Mouse (Mus musculus) forebrain, embryonic 15.5 days (tissue): Measurements from ENCODE around the gene Tpsg1. TPM values are rescaled to one million over a fixed set of nuclear protein-coding genes. Genes with fewer than 3 reads are reported as not detected.
A peak's percentile ranks its signal among the peaks of the same experiment; 100 is the strongest.

Experiments
- ATAC-seq: fragments of 200-750 bp; cut with Nextera tagmentation; replicated peaks from 2 replicates; pipeline ENCODE4 v1.8.0; 2017; ENCODE audit warnings: mild to moderate bottlenecking, moderate TSS enrichment, moderate library complexity
- H3K27ac ChIP-seq: fragments of 300-500 bp; sonication (generic); replicated peaks from 2 replicates; pipeline ENCODE4 v1.5.1; 2015; ENCODE audit warnings: mild to moderate bottlenecking, inconsistent platforms
- H3K27me3 ChIP-seq: fragments of 300-500 bp; sonication (generic); 2 replicates; pipeline ENCODE4 v1.6.1; 2015; ENCODE audit warnings: inconsistent platforms
- H3K36me3 ChIP-seq: fragments of 300-500 bp; sonication (generic); 2 replicates; pipeline ENCODE4 v1.6.1; 2015; ENCODE audit warnings: mild to moderate bottlenecking, inconsistent platforms
- H3K4me1 ChIP-seq: fragments of 300-500 bp; sonication (generic); 2 replicates; pipeline ENCODE4 v1.6.1; 2015; ENCODE audit warnings: inconsistent platforms
- H3K4me2 ChIP-seq: fragments of 300-500 bp; sonication (generic); replicated peaks from 2 replicates; pipeline ENCODE4 v1.6.1; 2015; ENCODE audit warnings: mild to moderate bottlenecking, inconsistent platforms
- H3K4me3 ChIP-seq: fragments of 300-500 bp; sonication (generic); 2 replicates; pipeline ENCODE4 v1.5.1; 2015; ENCODE audit warnings: mild to moderate bottlenecking, inconsistent platforms
- H3K9ac ChIP-seq: fragments of 300-500 bp; sonication (generic); replicated peaks from 2 replicates; pipeline ENCODE4 v1.6.1; 2015; ENCODE audit warnings: mild to moderate bottlenecking, inconsistent platforms
- H3K9me3 ChIP-seq: fragments of 300-500 bp; sonication (generic); 2 replicates; pipeline ENCODE4 v1.6.1; 2016; ENCODE audit warnings: inconsistent platforms
- WGBS: fragments of 180-500 bp; shearing (Covaris S2); methylation state at CpG from one replicate; pipeline ENCODE4 v1.1.7; 2015; ENCODE audit warnings: mixed read lengths; 5-methylcytosine and 5-hydroxymethylcytosine counted together
- polyA plus RNA-seq: library from polyadenylated mRNA; unstranded; fragments of >200 nt; fragmentation: Nextera tagmentation; extraction: Ambion mirVana; gene quantifications from 2 replicates; pipeline ENCODE4 v1.2.1, GENCODE M21; 2015

Gene Tpsg1
- polyA plus RNA-seq, 1 experiment from 2014 or later = 0.94 TPM

DNA sequence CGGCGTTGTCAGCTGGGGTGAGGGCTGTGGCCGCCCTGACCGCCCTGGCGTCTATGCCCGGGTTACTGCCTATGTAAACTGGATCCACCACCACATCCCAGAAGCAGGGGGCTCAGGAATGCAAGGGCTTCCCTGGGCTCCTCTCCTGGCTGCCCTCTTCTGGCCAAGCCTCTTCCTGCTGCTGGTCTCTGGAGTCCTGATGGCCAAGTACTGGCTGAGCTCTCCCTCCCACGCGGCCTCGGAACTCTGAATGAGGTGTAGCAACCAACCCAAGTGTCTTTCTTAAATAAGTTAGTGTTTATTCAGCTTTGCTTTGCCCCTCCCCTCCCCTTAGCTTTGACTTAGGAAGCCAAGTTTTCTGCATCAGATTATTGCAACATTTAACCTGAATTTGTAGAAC is 4.9 kb downstream of the Tpsg1 start:
- Histone ChIP-seq H3K4me2 (no peak overlapping the region), H3K9me3 (no peaks in the 10 kb centered on the region), H3K4me3 (no peak overlapping the region), H3K4me1 (no peaks in the 10 kb centered on the region), H3K9ac (no peak overlapping the region), H3K27ac (no peak overlapping the region), H3K36me3 (peaks cover 11% of the 10 kb centered on the region; the same call in 1 of the 2 replicates), H3K27me3 (0 out of 2 replicates have a peak, but pooled peaks cover 3% of the 10 kb centered on the region)
- WGBS = 57% methylated on average over 9 of the region's 9 CpGs
- ATAC-seq = no peak

DNA sequence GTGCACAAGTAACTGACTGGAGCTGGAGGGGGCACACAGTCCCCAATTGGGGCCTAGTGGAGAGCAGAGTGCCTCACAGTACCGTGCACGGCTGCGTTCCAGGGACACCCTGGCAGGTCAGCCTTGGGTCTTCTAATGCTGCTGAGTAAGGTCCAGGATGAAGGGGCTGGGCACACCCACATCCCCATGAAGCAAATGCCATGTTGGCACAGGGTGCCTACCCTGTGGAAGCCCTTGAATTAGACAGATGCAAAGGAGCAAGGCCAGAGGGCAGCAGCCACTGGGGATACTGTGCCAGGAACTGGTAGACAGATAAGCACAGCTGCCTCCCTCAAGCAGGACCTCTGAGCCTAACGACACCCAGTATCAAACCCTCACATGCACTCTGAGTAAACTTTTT is 25.5 kb downstream of the Tpsg1 start:
- no peaks in the 10 kb centered on the region for H3K9me3 ChIP-seq
- H3K4me3 ChIP-seq = no peak overlapping the region
- H3K27ac ChIP-seq = no peak overlapping the region
- no peak overlapping the region for H3K4me2 ChIP-seq
- 80% methylated on average over 4 of the region's 4 CpGs for WGBS
- ATAC-seq = no peak
- peaks cover 10% of the 10 kb centered on the region; the same call in 1 of the 2 replicates for H3K36me3 ChIP-seq
- peaks cover 9% of the 10 kb centered on the region; the same call in 1 of the 2 replicates for H3K27me3 ChIP-seq
- H3K4me1 ChIP-seq = peaks cover 12% of the 10 kb centered on the region
- no peak overlapping the region for H3K9ac ChIP-seq

DNA sequence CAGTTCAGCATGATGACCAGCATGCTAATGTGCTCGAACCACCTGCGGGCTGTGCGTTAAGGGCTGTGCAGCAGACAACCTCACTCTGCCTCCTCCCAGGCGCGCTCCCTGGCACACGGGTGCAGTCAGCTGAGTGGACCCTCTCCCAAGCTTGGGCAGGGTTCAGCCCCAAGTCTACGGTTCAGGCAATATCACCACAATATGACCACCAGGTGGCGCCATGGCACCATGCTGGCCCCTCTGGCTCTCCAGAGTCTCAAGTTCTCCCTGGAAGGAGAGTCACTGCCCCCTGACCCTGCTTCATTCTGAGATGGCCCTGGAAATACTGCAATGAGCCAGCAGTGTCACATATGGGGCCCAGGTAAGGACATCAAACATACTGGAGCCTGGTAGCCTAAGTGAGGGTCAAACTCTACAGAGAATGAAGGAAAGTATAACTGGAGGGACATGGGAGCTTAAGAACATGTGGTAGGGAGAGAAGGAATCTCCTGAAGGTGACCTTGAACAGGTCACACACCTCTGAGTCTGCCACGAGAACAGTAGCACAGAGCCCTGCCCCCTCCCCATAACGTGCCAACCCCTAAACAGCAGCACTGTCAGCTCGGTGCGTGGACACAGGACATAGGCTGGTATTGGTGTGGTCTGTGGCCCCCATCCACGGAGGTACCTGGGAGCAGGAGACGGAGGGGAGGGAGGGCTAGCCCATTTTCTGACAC is 28.9 kb downstream of the Tpsg1 start:
- Histone ChIP-seq H3K4me1 (peaks cover 12% of the 10 kb centered on the region), H3K4me2 (no peak overlapping the region), H3K9me3 (no peaks in the 10 kb centered on the region), H3K27me3 (peaks cover 44% of the 10 kb centered on the region), H3K4me3 (no peak overlapping the region), H3K9ac (no peak overlapping the region), H3K27ac (no peak overlapping the region), H3K36me3 (no peaks in the 10 kb centered on the region)
- WGBS = 23% methylated on average over 14 of the region's 14 CpGs
- peak; percentile 66 for ATAC-seq

DNA sequence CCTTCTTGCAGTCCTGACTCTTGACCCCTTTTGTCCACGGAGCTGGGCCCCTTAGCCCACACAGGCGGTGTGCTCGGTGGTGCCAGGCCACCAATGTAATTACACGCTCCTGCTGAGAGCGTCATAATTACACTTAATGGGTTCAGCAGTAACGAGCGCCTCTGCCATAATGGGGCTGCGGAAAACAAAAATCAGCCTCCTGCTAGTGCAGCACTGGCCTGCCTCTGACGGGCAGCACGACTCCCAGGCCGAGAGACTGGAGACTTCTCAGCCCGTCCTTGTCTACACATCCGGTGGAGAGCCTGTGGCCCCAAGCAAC is 29.4 kb downstream of the Tpsg1 start:
- peaks cover 12% of the 10 kb centered on the region for H3K4me1 ChIP-seq
- ATAC-seq = peak; percentile 49
- H3K36me3 ChIP-seq = no peaks in the 10 kb centered on the region
- 7% methylated on average over 13 of the region's 13 CpGs for WGBS
- H3K27me3 ChIP-seq = peaks cover 49% of the 10 kb centered on the region
- 0 out of 2 replicates have a peak overlapping the region, but pooled peaks have one; percentile 27 for H3K27ac ChIP-seq
- H3K4me2 ChIP-seq = no peak overlapping the region
- no peak overlapping the region for H3K9ac ChIP-seq
- no peak overlapping the region for H3K4me3 ChIP-seq
- H3K9me3 ChIP-seq = no peaks in the 10 kb centered on the region

DNA sequence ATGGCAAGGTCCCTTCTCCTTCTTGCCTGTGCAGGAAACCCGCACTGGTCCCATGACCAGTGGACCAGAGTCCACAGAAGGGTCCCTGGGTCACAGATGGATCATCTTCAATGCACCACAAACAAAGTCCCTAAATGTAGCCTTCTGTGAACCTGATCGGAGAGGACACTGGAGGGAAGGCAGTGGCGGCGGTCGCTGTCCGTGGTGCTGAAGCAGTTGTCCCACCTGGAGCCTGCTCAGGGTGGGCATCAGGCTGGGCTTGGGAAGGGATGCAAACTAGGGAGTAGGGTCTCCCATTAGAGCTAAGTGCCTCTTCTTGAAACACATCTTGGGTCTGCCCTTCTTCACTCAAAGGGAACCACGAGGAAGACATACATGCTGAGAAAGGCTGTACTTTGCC is 31.4 kb downstream of the Tpsg1 start:
- H3K4me2 ChIP-seq = no peak overlapping the region
- H3K4me3 ChIP-seq = no peak overlapping the region
- 12% methylated on average over 7 of the region's 7 CpGs for WGBS
- H3K9ac ChIP-seq = no peak overlapping the region
- peaks cover 62% of the 10 kb centered on the region for H3K27me3 ChIP-seq
- H3K36me3 ChIP-seq = no peaks in the 10 kb centered on the region
- no peak for ATAC-seq
- no peaks in the 10 kb centered on the region for H3K9me3 ChIP-seq
- no peak overlapping the region for H3K27ac ChIP-seq
- peaks cover 29% of the 10 kb centered on the region for H3K4me1 ChIP-seq

DNA sequence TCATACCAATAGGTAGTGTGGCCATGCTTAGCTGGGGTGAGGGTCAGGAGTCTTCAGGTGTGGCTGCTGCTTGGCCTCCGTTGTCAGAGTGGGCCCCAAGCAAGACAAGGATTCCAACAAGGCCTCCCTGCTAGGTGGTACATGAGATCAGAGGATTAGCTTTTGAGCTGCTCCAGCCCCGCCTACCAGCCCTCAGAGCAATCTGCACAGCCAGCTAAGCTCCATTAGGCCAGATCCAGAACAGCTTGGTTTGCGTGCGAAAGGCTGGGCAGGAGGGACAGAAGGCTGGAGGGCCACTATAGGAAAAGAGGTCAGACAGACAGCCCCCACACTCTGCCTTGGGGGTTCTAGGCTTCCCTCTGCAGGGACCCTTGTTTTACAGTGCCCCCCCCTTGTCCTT is 32.4 kb downstream of the Tpsg1 start:
- H3K4me2 ChIP-seq = no peak overlapping the region
- WGBS = 8% methylated on average over 4 of the region's 4 CpGs
- peaks cover 62% of the 10 kb centered on the region for H3K27me3 ChIP-seq
- H3K27ac ChIP-seq = no peak overlapping the region
- H3K4me1 ChIP-seq = peaks cover 39% of the 10 kb centered on the region
- no peaks in the 10 kb centered on the region for H3K36me3 ChIP-seq
- no peak overlapping the region for H3K4me3 ChIP-seq
- H3K9ac ChIP-seq = no peak overlapping the region
- ATAC-seq = no peak
- no peaks in the 10 kb centered on the region for H3K9me3 ChIP-seq

DNA sequence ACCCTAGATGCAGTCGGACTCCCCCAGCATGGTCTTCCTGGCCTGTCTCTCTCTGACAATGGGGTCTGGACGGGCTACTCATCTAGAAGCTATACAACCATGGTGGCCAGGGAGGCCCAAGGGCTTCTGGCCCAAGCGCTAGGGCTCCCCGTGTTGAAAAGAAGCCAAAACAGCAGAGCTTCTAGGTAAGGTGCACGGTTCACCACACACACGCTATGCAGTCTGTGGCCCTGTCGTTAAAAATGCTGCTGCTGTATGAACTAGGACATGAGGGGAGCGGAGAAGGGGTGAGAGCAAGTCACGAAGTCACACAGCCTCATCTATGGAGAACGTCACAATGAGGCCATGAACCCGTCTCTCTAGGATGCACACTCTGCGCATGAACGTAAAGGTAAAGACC is 33.2 kb downstream of the Tpsg1 start:
- H3K27me3 ChIP-seq = peaks cover 62% of the 10 kb centered on the region
- no peak overlapping the region for H3K4me2 ChIP-seq
- no peak overlapping the region for H3K27ac ChIP-seq
- 68% methylated on average over 13 of the region's 13 CpGs for WGBS
- H3K9ac ChIP-seq = no peak overlapping the region
- ATAC-seq = no peak
- peaks cover 46% of the 10 kb centered on the region for H3K4me1 ChIP-seq
- H3K9me3 ChIP-seq = no peaks in the 10 kb centered on the region
- H3K36me3 ChIP-seq = no peaks in the 10 kb centered on the region
- H3K4me3 ChIP-seq = no peak overlapping the region

DNA sequence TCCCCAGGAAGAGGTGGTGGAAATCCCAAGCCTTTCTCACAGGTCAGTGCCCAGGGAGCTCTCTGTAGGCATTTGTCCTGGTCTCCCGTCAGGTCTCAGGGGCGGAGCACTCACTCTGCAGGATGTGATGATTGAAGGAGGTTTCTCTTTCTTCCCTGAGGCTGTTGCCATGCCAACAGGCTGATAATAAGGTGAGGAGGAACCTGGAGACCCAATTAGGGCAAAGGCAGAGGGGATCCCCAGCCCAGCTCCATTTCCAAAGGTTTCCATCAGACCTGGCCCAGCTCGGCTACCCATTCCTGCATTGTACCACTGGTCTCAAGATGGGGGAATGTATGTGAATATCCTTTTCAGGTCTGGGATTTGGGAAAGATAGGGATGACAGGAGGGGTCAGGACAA is 35.1 kb downstream of the Tpsg1 start:
- H3K4me2 ChIP-seq = no peak overlapping the region
- H3K9ac ChIP-seq = no peak overlapping the region

DNA sequence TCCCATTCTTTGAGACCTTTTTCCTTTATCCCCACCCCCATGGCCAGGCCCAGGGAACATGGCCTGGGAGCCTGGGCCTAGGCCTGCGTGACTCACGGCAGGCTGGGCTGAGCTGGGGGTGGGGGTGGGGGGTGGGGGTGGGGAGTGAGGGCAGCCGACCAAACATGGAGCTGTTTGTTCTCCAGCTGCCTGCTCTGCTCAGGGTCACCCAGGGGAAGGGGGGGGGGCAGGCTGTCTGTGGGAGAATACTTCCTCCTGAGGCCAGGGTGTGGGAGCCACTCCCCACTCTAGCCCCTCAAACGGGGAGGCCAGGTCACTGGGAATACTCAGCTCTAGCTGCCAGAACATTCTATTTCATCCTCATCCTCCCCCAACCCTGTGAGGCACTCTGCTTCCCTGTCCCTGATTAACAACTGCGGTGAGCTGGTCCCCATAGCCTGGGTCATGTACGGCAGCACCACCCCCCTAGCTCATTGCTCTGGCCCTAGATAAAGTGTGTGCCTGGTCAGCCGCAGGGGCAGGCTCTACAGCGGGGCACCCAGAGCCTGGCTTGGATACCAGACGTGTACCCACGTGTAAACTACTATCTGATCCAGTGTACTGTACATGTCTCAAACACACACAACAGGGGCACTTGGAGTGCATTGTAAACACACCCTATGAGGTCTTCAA is 36.3 kb downstream of the Tpsg1 start:
- Histone ChIP-seq H3K4me2 (no peak overlapping the region; the same call in 1 of the 2 replicates), H3K4me3 (no peak overlapping the region), H3K9me3 (no peaks in the 10 kb centered on the region), H3K36me3 (no peaks in the 10 kb centered on the region), H3K27me3 (peaks cover 48% of the 10 kb centered on the region), H3K9ac (0 out of 2 replicates have a peak overlapping the region, but pooled peaks have one; percentile 16), H3K4me1 (peaks cover 60% of the 10 kb centered on the region), H3K27ac (peak overlapping the region; percentile 38)
- ATAC-seq = peak; percentile 34
- WGBS = 2% methylated on average over 9 of the region's 10 CpGs

More for the DNA sequence above, 35.1 kb downstream of the Tpsg1 start:
- H3K36me3 ChIP-seq = no peaks in the 10 kb centered on the region
- no peak for ATAC-seq
- H3K27ac ChIP-seq = no peak overlapping the region
- peaks cover 49% of the 10 kb centered on the region for H3K4me1 ChIP-seq
- H3K4me3 ChIP-seq = no peak overlapping the region
- peaks cover 58% of the 10 kb centered on the region for H3K27me3 ChIP-seq
- no peaks in the 10 kb centered on the region for H3K9me3 ChIP-seq
- WGBS = 23% methylated on average over 3 of the region's 3 CpGs

DNA sequence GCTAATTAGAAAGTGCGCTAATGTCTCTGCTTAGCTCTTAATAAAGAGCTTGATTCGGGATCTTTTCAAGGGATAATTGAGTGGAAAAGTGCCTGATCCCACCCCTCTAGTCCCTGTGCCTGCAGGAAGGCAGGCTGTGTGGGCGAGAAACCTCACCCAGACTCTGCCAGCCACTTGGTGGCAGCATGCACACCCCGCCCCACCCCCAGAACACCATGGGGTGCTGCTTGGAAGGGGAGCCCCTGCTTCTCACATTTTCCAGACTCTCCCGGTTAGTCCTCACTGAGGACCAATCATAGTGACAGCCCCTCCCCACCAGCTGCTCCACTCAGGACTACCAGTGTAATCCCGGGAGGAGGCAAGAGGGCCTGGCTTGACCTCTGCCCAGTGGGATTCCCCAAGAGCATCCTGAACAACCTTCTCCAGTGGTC is 37.0 kb downstream of the Tpsg1 start:
- Histone ChIP-seq H3K4me2 (0 out of 2 replicates have a peak overlapping the region, but pooled peaks have one; percentile 13), H3K27me3 (peaks cover 42% of the 10 kb centered on the region), H3K4me1 (peaks cover 67% of the 10 kb centered on the region), H3K9me3 (no peaks in the 10 kb centered on the region), H3K9ac (0 out of 2 replicates have a peak overlapping the region, but pooled peaks have one; percentile 16), H3K27ac (peak overlapping the region; percentile 38), H3K36me3 (no peaks in the 10 kb centered on the region), H3K4me3 (no peak overlapping the region)
- ATAC-seq = peak; percentile 46
- 1% methylated on average over 6 of the region's 6 CpGs for WGBS

DNA sequence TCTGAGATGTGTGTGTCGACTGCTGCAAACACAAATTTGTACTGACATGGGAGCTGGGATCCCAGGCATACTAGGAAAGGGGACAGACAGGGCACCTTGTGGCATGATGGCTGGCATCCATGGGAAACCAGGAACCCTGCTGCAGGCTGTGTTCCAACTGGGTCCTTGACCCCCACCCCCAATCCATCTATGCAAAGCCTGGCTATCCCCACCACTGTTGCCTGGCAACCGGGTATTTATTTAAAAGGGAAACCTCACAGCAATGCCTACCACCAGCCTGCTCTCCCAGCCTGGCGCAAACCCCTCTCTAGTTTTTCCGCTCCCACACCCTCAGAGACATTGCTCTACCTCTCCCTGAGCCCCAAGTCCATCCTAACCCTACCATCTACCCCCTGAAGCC is 38.3 kb downstream of the Tpsg1 start:
- Histone ChIP-seq H3K27me3 (peaks cover 28% of the 10 kb centered on the region), H3K36me3 (no peaks in the 10 kb centered on the region), H3K4me3 (no peak overlapping the region), H3K4me1 (peaks cover 74% of the 10 kb centered on the region), H3K27ac (peak overlapping the region; percentile 38; the same call in 1 of the 2 replicates), H3K9ac (no peak overlapping the region), H3K4me2 (no peak overlapping the region), H3K9me3 (no peaks in the 10 kb centered on the region)
- ATAC-seq = no peak
- WGBS = 63% methylated on average over 4 of the region's 4 CpGs

DNA sequence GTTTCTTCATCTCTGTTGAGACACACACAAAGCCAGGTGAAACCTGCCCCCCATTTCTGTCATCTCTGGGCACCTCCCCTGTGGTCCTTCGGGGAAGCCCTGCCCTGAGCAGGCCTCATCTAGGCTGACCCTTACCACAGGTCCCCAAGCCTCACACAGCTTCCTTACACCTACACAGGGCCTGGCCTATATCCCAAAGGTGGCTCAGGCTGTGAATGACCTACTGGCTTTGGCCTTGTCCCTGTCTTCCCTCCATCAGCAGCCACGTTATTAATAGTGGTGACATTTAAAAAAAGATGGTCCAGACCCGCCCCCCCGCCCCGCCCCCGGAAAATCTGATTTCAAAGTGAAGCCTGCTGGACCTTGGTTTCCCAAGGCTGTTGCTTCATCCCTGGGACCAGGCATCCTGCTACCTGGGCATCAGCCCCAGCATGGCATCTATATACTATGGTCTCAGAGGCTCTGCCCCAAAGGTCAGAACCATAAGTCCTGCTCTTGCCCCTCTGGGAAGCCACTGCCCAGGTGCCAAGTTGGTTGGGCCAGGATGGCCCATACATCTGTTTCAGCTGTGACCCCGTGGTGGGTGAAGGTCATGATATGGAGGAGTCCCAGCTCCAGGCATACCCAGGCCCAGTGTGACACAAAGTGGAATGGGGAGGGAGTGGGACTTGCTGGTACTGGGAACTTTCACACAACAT is 39.4 kb downstream of the Tpsg1 start:
- no peak for ATAC-seq
- peaks cover 17% of the 10 kb centered on the region; the same call in 1 of the 2 replicates for H3K27me3 ChIP-seq
- WGBS = 84% methylated on average over 7 of the region's 7 CpGs
- H3K4me3 ChIP-seq = no peak overlapping the region
- no peak overlapping the region for H3K4me2 ChIP-seq
- no peaks in the 10 kb centered on the region for H3K9me3 ChIP-seq
- no peak overlapping the region for H3K27ac ChIP-seq
- peaks cover 74% of the 10 kb centered on the region for H3K4me1 ChIP-seq
- H3K36me3 ChIP-seq = no peaks in the 10 kb centered on the region
- H3K9ac ChIP-seq = no peak overlapping the region
